Mouse (Mus musculus) urinary bladder, postnatal 10 days (tissue): ENCODE results near the gene Tubgcp4.
"Not testable (repeated sequence)": the region's sequence is repeated elsewhere in the genome, so short reads cannot be mapped to it uniquely, and the experiment has no call there.

Source experiments
- DNase-seq: peaks from one replicate; pipeline ENCODE4 v3.0.0; 2022; ENCODE audit warnings: low spot score

The Tubgcp4 gene

DNA sequence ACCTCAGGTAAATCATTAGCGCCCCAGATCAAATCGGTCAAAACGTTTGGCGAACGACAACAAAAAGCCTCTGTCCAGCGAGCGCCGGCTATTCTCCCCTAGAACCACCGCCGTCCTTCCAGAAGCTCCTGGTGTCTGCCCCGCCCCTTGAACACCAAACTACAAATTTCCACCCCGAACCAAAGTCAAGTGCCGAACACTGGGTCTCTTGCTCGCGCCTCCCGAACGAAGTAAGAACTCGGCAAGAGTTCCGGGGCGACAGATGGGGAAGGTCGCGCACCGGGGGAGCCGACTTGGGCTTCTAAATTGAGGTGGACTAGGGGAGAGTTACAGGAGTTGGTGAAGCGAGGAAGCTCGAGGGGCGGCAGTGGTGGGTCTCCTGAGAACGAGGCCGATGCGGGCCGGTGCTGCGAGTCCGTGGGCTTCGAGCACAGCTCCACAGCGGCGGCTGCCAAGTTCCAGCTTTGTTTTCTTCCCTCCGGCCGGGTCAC, at the start of gene Tubgcp4:
Gene Tubgcp4 (plus strand): TSS at position 174 of the 491 bp plus-strand sequence.
- DNase-seq: no peak

DNA sequence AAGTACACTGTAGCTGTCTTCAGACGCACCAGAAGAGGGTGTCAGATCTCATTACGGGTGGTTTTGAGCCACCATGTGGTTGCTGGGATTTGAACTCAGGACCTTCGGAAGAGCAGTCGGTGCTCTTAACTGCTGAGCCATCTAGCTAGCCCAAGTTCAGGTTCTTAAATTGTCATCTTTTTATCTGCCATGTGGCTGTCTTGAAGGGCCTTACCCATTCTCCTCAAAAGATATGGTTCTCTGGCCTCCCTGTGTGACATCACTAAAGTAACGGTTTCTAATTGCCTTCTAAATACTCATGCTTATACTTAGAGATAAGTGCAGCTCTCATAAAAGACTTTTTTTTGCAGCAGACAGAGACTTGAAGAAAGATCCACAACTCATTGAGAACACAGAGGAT, 44.2 kb upstream of the Tubgcp4 start:
- not testable (repeated sequence) for DNase-seq

DNA sequence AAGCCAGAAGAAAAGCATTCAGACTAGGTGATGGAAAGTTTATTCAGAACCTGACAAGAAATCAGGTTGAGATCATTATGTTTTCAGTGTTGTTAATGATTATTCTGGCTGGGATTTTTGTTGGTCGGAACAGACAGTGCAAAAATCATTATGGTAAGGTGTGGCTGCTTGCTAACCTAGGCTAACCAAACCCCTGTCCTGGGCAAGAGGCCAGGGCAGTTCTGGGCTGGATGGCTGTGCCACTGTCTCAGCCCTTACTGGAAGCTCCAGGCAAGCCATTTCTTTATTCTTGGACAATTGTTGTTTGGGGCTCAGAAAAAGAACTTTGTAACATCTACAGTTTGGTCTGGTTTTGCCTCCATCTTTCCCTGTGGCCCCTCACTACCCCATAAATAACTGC, 42.9 kb upstream of the Tubgcp4 start:
- no peak for DNase-seq

DNA sequence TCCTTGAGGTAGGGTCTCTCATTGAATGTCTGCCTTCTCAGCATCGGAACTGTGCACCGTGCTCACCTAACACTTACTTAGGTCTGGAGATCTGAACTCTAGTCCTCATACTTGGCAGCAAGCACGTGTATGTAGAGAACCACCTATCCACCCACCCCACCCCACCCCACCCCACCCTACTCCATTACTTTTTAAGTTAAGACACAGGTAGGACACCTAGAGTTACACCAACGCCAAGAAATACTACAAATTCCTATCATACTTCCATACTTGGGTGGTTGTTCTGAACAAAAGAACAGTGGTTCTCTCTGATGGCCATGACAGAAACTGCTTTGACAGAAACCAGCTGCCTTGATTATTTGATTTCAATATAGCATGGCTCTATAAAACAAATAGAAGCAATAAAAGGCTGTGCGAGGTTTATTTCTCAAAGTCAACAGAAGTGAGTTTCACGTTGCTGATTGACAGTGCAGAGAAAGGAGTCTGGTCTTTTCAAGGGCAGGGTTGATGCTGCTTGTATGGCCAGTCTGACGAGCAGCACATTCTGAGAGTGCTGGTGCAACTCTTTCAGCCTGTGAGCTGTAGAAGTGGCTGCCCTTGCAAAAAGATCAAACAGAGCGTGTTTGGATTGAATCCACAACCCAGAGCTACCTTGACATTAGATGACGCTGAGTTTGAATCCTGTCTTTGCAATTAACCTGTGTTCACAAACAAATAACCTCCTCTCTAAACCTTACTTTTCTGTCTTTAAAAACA, 41.4 kb upstream of the Tubgcp4 start:
- no peak for DNase-seq

DNA sequence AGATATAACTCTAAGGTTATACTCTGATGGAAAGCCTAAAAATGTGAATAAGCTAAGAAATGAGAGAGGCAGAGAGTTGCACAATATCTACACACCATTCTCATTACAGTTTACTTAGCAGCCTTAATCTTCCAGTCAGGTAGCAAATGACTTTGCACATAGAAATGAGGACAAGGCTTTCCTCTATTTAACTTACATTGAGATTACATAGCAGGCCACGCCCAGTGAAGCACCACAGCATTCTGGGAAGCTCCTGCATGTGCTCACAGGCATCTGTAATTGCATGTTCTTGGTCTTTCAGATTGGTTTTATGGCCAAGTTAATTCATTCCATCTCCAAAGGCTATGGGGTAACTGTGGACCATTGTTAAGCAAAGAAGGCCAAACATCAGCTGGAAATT, 37.6 kb upstream of the Tubgcp4 start:
- no peak for DNase-seq

DNA sequence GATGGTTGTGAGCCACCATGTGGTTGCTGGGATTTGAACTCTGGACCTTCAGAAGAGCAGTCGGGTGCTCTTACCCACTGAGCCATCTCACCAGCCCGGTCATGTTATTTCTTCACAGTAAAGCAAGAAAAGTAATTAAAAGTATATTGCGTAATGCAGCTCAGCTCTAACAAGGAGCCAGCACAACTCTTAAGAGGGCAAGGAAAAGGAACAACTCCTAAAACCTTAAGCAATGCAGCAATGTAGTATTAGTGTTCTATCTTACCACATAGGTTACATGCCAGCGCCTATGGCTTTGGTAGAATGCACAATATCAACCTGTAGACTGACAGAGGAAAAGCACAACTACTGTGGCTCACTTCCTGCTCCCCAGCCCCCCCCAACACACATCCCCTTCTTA, 33.1 kb upstream of the Tubgcp4 start:
- DNase-seq: no peak

DNA sequence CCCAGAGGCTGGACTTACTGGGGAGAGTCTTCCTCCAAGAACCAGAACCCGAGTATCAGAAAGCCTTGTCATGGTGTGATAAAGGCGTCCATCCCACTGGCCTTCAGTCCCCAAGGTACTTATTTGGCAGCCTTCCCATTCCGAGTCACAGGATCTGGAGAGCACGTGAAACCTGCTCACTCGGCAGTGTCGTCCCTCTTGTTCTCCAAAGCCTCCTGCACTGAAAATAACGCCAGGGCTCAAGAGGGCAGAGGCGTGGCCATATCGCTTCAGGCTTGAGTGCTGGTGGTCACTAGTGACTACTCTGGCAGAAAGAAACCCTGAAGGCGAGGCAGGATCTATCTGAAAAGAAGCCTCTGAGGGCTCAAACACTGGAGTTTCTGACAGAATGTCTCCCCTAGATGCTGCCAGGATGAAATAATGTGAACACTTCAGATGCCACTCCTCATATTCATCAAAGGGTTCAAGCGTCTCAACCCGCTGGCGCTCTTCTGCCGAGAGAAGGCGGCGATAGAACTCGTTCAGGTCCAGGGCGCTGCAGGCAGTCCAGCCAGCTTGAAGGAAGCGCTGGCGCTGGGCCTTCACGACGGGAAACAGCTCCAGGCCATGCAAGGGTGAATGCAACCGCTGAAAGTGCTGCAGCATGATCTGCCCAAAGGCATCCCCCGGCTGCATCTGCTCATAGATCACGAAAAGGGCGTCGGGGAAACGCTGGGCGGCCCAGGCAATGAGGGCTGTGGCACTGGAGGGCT, 31.0 kb upstream of the Tubgcp4 start:
- DNase-seq: no peak

DNA sequence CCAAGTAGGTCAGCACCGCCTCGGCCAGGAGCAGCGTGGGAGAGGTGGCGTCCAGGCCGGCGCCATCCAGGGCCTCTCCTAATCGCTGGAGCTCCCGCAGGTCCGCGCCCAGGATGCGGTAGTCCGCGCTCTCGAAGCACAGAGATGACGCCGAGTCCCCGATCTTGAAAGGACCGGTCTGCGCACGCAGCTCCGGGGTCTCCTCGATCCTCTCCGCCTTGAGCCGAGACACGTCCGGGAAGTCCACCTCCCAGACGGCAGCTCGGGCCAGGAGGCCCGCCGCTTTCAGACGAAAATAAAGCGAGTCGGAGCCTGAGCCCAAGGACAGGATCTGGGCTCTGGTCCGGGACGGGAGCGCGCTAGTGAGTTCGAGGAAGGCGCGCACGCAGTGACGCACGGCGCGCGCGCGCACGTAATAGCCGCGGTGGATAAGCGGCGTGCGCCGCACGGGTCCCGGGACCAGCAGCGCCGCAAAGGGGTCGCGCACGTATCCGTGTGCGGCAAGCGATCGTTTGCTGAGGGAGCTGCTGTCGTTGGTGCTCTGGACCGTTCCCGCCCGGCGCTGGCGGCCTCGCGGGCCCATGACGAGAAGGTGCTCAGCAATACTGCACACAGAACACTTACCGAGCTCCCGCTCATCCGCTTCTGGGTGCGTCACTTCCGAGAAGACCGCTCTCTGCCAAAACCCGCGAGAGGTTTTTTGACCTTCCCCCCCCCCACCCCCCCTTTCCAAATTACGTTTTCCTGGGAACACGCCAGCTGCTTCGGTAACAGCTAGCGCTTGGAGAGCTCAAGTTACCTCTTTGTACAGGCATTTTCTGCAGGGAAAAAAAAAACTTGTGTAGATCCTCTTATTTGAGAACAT, 30.2 kb upstream of the Tubgcp4 start, which contains the start of the genes Adal and Lcmt2:
Gene Adal (plus strand): TSS at position 411 of the 865 bp plus-strand sequence.
Gene Lcmt2 (minus strand): TSS at position 636 of the 865 bp plus-strand sequence.
- DNase-seq: peak; percentile 41

DNA sequence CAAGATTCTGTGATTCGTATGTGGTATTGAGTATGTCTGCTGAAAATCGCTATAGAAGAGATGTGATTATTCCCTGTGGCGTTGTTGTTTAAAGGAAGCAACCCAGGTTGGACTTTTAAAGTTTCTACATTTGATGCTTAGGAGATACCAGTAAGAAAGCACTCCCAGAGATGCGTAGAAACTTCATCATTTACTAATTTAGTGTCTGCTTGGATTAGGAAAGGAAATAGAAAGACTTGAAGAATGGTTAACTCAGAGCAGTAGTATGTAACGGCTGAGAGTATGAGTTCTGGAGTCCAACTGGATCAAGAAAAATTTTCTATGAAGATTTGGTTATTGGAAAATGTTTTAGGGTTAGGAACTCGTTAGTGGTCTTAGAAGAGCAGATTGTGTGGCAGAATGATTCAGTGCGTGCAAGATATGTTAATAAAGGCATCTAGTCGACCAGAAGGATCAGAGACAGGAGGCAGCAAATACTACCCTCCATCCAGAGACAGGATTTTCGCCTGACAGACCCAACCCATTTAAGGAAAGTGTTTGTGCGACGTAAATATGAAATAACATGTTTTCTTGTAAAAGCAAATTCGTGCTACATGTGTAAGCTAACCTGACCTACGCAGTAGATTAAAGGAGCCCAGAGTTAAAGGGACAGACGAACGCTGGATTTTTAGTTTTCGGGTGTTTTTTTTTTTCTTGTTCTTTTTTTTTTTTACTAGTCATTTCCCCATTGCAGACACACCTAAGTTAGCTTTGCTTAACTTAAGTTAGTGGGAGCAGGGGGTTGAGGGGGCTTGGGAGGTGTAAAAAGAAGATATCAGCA, 29.0 kb upstream of the Tubgcp4 start:
- no peak for DNase-seq

DNA sequence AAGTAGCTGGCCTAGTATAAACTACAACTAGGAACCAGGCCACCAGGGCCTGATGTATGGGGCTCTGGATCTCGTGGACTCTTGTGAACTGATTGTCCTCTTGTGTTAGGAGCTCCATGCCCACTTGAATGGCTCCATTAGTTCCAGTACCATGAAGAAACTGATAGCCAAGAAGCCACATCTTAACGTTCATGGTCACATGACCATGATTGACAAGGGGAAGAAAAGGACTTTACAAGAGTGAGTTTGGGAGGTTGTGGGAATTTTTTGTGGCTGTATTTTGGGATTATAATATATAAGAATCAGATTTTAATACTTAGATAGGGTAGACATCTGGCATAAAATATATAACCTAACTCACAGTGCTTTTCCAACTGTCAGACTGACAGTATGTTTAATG, 28.0 kb upstream of the Tubgcp4 start:
- DNase-seq: no peak

DNA sequence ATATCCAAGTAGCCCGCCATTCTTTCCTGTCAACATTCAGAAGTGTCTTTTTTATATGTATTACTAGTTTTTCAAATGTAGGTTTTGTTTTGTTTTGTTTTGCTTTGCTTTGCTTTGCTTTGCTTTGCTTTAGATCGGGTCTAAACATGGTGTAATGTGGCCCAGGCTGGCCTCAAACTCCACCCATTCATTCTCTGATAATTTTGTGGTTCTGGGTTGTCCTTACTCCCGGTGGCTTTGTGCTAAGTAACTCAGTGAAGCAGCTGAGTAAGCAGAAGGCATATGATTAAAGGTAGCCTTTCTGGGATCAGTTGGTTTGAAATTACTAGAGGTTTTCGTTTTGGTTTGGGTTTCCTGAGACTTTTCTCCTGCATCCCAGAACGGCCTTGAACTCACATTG, 20.8 kb upstream of the Tubgcp4 start:
- no peak for DNase-seq

DNA sequence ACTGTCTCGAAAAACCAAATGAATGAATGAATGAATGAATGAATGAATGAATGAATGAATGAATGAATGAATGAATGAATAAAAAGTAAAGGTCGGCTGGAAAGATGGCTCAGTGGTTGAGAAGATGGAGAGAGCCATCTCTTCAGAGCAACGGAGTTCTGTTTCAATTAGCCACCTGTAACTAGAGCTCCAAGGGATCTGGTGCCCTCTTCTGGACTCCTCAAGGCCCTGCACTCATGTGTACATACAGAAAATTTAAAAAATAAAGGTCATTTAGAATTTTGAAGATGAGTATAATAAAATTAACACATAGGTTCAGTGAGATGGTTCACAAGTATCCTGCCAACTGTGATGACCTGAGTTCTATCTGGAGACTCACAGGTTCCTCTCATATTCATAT, 17.4 kb upstream of the Tubgcp4 start:
- DNase-seq: no peak

DNA sequence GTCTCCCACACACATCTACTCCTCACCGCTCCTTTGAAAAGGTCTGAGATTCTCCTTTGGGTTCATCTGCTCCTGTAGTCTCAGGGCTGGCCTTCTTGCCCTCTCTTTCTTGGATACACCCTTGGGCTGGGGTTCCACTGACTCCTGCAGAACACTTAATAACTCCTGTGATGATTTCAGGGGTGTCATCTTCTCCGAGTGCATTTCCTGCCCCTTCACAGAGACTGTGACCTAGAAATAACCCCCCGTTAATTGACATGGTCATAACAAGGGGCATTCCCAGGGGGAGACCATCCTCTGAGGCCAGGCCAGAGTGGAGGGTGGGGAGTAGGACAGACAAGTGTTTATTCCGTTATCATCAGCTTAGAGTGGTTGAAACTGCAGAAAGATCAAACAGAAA, 1.3 kb upstream of the Tubgcp4 start:
- DNase-seq: no peak

DNA sequence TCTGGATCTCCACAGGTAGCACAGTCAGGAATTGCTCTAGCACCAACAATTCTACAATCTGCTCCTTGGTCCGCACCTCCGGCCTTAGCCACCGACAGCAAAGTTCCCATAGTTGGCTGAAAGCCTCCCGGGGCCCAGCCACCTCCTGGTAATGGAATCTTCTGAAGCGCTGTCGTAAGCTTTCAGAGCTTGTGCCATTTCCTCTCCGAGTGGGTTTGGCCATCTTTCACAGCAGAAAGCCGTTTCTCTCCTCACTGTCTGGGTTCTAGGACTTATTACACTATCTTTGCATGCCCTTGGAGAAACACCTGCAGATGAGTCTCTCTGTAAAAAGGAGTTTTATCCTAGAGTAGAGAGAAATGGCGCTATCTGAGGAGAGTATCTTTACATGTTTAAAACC, 552 bp upstream of the Tubgcp4 start:
- DNase-seq: no peak

DNA sequence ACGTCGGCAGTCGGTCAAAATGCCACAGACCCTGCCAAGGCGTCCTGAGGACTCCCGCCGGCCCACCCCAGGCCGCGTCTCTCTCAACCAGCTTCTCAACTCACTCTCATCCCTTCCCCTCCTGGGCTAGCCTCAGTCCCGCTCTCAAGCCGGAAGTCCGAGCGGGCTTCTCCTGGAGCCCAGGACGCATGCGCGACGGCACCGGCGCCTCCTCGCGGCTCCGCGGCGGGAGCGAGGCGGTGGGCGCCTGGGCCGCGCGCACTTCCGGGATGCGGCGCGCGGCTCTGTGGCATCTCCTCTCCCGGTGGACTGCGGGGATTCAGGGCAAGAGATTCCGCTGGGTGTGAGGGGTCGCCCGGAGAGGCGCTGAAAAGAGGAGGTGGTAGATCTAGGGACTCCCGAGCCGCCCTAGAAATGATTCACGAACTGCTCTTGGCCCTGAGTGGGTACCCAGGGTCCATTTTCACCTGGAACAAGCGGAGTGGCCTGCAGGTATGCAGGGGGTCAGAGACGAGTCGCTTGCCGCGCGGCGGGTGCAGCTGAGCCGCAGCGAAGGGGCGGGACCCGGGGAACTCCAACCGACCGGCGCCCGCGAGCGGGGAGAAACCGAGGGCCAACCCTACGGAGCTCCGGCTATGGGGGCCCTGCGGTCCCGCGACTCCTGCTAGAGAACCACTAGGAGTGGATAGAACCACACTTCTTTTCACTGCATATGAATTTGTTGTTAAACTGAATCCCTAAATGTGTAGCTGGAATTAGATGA, 707 bp downstream of the Tubgcp4 start, which contains the start of gene Zscan29:
Gene Zscan29 (minus strand): TSS at position 146 of the 763 bp plus-strand sequence.
- peak; percentile 66 for DNase-seq

DNA sequence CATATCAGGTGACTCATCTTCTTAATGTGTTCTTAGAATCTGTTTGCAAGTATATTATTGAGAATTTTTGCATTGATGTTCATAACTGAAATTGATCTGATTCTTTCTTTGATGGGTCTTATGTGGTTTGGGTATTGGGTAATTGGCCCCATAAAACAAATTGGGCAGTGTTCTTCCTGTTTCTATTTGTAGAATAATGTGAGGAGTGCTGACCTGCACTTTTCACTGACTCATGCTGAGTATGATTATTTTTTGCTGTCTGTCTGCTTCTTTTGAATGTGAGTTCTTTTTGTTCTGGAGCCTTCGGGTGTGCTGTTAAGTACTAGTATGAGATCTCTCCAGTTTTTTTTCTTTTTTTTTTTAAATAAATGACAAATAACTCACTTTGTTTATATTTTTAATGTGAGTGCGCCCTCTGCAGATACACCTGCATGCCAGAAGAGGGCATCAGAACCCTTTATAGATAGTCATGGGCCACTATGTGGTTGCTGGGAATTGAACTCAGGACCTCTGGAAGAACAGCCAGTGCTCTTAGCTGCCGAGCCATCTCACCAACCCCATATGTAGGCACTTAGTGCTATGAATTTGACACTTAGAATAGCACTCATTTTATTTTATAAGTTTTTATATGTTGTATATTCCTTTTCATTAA, 8.5 kb downstream of the Tubgcp4 start:
- DNase-seq: no peak

DNA sequence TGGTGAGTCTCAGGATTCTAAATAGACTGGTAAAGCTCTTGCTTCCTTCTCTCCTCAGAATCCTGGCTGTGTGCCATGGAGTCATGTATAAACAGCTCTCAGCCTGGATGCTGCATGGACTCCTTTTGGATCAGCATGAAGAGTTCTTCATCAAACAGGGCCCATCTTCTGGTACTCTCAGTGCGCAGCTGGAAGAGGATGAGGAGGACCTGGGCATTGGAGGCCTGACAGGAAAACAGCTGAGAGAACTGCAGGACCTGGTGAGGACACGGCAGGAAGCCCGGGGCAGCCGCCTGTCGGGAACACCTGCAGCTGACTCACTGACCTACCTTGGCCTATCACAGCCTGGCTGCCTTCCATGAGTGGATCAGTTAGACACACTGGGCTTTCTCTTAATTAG, 13.0 kb downstream of the Tubgcp4 start:
- no peak for DNase-seq

DNA sequence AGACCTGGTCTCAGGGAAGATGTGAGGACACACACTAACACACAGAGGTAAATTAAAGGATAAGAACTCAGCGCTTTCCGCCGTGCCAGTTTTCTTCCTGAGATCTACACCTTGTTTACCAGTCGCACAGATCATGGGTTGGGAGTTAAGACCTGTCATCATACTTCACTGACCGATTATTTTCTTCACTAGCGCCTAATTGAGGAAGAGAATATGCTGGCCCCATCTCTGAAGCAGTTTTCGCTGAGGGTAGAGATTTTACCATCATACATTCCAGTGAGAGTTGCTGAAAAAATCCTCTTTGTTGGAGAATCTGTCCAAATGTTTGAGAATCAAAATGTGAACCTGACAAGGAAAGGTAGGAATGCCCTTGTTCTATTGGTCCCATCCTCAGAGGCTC, 13.7 kb downstream of the Tubgcp4 start:
- DNase-seq: no peak

DNA sequence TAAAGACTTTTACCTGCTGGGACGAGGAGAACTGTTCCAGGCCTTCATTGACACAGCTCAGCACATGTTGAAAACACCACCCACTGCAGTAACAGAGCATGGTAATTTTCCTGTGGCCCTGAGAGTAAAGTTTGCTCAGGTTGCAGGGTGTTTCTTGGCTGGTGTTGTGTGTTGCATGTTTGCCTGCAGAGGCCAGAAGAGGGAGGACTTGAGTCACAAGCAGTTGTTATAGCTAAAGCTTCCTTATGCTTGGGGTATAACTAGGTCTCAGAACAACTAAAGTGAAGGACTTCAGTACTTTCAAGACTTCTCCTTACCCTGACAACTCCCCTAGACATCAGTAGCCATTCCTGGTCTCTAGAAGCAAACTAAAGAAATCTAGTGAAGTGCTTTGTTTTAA, 18.1 kb downstream of the Tubgcp4 start:
- DNase-seq: no peak

DNA sequence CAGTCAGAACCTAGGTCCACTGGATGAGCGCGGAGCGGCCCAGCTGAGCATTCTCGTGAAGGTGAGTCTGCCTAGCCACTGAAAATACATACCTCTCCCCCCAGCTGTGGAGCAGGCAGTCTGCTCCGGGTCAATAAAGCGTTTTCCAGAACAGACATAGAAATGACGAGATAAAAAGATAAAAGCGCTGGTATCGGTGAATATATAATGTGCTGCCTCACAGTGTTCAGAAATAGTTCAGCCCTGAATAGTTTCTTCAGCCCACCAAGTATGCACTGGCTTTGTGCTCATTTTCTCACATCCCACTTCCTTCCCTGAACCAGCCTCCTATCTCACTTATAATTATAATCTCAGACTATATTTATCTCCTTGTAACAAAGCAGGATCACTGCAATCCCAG, 25.0 kb downstream of the Tubgcp4 start:
- DNase-seq: no peak
